Mouse (Mus musculus) mouse trophoblast stem cell (cell line): ENCODE measurements at regions not wholly inside any gene's neighbourhood (a gene's known extent, or its start where the extent isn't known, plus 50 kb on each side); places are given as distances from the start of the nearest gene placed in this dataset.
"Not testable (repeated sequence)": the region's sequence is repeated elsewhere in the genome, so short reads cannot be mapped to it uniquely, and the experiment has no call there.

Experiments used
- in situ Hi-C, 2 experiments: fragments of 300-500 bp; cut with MseI, MboI; formaldehyde crosslinking; loops; 2 replicates in 1 of 2; 3 replicates in 1 of 2; pipeline ENCODE4 v1.15.1; 2025

- in situ Hi-C loops, result not testable (repeated sequence)
These were observed 495.4 kb upstream of the Chrm3 start for GRCm38 (mm10) chr13:10855947-10856561.

- in situ Hi-C loops, result no loop called here
These were observed 484.6 kb upstream of the Chrm3 start for GRCm38 (mm10) chr13:10845212-10845611.

GRCm38 (mm10) chr13:10799351-10799913 is 438.8 kb upstream of the Chrm3 start:
- in situ Hi-C loops, result no loop called here
